Mouse (Mus musculus) left cerebral cortex, postnatal 25 days (tissue): ENCODE results near the gene Zfp652. TPM values are rescaled to one million over a fixed set of nuclear protein-coding genes. Genes with fewer than 3 reads are reported as not detected.

Experiments
- DNase-seq, 2 experiments: peaks; one replicate each; pipeline ENCODE4 v3.0.0; 2022; ENCODE audit warnings: low spot score in 2 of 2, mixed read lengths in 1 of 2
- intact Hi-C: fragments of 180-260 bp; cut with DNase I; formaldehyde crosslinking; loops from one replicate; pipeline ENCODE4 v1.15.1; 2025
- total RNA-seq, 2 experiments: library from RNA; stranded (reverse); gene quantifications; 2 replicates each; pipeline ENCODE4 v1.2.3; 2021

Gene Zfp652
- total RNA-seq, 2 experiments from 2014 or later, result 38.7 to 44.2 TPM

DNA sequence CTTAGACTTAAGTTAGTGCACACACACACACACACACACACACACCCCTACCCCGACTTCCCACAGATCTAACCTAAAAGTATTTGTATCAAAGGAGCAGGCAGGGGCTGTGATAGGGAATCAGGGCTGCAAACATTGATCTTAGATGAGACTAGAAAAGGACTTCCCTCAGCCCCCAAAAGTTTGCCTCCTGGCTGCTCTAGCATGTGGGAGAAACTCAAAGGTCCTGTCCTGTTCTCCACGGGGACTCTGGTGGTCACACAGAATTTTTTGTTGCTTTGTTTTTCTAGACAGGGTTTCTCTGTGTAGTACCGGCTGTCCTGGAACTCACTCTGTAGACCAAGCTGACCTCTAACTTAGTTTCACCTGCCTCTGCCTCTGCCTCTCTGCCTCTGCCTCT, 113.2 kb downstream of the Zfp652 start:
- intact Hi-C loops, result loop anchor here (2.0 to 10.0 kb wide), 4 partner anchors 33 to 302 kb away; partner anchors contain the start of gene Snf8
- no peak for DNase-seq

DNA sequence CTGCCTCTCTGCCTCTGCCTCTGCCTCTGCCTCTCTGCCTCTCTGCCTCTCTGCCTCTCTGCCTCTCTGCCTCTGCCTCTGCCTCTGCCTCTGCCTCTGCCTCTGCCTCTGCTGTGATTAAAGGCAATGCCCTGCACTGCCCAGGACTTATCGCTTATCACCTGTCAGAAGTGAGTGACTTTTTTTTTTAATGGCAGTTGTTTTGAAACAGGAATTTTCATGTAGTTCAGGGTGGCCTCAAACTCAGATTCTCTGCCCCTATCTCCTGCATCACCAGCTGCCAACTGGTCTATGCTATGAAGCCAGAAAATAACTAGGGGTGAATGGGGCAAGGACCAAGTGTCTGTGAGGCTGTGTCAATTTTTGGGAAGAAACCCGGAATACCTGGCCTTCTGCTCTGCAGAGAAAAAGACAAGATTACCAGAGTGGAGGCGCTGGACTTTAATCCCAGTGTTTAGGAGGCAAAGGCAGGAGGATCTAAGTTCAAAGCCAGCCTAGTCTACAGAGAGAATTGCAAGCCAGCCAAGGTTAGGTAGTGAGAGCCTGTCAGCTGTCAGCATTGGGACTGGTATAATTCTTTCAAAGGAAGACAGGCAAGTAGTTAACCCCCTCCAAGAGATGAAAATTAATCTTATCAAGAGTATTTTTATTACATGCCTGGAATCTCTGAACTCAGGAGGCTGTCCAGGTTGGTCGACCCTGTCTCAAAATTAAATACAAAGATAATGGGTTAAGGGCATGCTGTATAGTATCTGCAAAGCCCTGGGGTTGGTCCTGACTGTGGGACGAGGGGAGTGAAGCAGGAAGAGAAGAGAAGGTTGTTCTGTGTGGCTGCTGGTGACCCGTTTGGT, 114.1 kb downstream of the Zfp652 start:
- intact Hi-C loops, result loop anchor here (5.0 to 10.0 kb wide), 3 partner anchors 142 to 301 kb away; partner anchors contain the start of gene Snf8
- no peak for DNase-seq

DNA sequence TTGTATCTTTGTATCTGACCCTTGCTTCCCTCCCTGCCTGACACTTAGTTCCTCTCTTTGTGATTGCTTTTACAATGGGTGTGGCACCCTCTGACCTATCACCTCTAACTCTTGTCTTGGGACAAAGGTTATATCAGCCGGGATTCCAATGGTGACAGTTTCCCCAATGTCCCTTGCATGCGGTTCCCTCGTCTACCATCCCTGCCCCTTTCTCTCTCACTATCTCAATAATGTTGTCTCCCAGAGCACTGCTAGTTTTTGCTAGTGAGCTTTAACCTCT, 114.6 kb downstream of the Zfp652 start:
- intact Hi-C loops, result loop anchor here (5.0 to 10.0 kb wide), 3 partner anchors 142 to 300 kb away; partner anchors contain the start of gene Snf8
- DNase-seq, result no peak

DNA sequence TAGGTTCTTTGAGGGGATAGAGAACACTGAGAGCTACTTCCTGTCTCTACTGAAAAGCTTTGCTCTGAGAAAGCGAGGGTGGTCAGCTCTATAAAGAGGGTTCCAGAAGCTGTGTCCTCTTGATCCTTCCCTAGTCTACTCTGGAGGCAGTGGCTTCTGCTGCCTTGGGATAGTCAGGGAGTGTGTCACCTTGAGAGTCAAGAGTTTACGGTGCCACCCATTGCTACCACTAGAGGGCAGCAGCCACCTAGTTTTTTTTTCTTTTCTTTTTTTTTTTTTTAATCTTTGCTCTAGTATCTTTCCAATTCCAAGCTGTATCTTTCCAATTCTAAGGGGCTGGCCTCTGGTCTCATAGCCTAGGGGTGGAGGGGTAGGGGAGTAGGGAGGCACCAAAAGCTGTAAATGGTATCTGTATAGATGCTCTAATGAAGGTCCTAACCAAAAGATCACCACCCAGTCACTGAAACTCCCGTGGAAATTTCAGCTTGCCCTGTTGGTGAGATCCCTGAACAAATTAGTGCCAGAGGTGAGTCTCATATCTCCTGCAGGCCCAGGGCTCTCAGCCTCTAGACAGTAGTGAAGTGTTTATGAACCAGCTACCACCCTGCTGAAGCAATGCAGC, 115.1 kb downstream of the Zfp652 start:
- DNase-seq, result peak; percentile 55 to 77
- intact Hi-C loops, result loop anchor here (1.0 to 10.0 kb wide), 4 partner anchors 26 to 300 kb away; partner anchors contain the start of gene Snf8

DNA sequence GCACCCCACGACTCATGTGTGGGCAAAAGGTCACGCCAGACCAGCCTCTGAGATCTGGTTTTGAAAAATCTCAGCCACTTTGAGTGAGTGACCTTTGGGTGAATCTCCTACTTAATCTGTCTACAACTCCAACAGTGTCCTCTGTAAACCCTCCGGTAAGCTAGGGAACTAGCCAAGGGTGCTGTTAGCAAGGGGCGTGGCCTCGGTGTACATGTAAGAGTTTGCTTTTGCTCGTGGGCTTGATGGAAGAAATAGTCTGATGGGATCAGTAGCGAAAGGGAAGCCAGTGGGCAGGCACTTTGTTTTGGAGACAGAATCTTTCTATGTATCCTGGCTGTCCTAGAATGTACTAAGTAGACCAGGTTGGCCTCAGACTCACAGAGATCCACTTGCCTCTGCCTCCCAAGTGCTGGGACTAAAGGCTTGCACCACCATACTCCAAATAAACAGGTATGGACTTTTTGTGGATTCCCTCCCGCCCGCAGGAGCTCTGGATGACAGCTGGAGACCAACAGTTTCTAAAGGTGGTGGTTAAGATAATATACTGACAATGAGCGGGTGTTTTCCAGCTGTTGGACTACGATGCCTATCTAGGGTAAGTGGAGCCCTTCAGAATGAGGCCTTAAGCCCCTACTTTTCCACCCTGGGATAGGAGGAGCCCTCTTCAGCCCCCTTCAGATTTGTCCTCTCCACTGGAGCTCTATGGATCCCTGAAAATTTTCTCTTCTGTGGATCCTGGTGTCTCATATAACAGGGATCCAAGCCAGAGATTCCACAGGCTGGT, 115.9 kb downstream of the Zfp652 start:
- intact Hi-C loops, result loop anchor here (1.0 to 10.0 kb wide), 4 partner anchors 25 to 299 kb away; partner anchors contain the start of gene Snf8
- DNase-seq, result no peak

DNA sequence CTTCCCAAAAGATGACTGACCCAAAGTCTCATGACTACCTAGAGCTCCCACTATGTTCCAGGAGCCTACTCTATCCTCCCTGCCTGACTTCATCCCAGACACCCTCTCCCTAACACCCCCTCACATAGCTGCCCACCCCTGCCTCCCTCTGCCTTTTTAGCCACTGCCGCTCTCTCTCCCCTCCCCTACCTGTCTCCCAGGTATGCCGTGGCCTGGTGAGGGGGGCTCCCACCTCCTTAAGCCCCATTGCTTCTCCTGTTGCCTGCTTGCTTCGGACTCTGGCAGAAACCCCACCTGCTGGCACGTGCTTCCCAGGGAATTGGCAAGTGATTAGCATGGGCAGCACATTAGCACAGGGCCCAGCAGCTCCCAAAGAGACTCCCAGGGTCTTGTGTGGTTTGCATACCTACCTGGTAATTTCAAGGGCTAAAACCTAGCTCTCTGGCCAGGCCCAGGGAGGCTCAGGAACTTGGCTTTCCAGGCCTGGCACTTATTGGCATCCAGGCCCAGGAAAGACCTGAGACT, 117.1 kb downstream of the Zfp652 start:
- DNase-seq, result no peak
- intact Hi-C loops, result loop anchor here (5.0 to 10.0 kb wide), 3 partner anchors 145 to 298 kb away; partner anchors contain the start of gene Snf8

DNA sequence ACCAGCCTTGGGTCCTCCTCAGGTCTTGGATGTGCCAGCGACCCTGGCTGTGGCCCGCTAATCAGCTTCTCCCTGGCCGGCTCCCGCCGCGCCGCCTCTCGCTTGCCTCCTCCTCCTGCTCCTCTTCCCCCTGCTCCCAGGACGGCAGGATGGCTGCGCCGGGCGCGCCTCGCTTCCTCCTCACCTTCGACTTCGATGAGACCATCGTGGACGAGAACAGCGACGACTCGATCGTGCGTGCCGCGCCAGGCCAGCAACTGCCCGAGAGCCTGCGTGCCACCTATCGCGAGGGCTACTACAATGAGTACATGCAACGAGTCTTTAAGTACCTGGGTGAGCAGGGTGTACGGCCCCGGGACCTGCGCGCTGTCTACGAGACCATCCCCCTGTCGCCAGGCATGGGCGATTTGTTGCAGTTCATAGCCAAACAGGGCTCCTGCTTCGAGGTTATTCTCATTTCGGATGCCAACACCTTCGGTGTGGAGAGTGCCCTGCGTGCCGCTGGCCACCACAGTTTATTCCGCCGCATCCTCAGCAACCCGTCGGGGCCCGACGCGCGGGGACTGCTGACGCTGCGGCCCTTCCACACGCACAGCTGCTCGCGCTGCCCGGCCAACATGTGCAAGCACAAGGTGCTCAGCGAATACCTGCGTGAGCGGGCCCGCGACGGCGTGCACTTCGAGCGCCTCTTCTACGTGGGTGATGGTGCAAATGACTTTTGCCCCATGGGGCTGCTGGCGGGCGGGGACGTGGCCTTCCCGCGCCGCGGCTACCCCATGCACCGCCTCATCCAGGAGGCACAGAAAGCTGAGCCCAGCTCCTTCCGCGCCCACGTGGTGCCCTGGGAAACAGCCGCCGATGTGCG, 118.2 kb downstream of the Zfp652 start:
- DNase-seq, result no peak
- intact Hi-C loops, result no loop called here

DNA sequence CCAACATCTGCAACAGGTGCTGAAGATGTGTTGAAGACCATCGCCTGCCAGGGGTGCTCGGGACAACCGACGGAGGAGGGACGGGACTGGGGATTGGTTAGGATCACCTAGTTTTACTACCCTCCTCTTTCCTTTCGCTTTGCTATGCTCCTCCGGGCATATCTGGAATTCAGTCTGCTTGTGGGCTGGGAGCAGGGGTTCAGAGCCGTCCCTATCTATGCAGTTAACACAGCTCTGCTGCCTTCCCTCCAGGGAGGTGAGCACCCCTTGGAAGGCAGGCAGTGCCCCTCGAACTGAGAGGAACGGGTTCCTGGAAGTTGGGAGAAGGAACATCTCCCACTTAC, 118.8 kb downstream of the Zfp652 start:
- no peak for DNase-seq
- intact Hi-C loops, result no loop called here

DNA sequence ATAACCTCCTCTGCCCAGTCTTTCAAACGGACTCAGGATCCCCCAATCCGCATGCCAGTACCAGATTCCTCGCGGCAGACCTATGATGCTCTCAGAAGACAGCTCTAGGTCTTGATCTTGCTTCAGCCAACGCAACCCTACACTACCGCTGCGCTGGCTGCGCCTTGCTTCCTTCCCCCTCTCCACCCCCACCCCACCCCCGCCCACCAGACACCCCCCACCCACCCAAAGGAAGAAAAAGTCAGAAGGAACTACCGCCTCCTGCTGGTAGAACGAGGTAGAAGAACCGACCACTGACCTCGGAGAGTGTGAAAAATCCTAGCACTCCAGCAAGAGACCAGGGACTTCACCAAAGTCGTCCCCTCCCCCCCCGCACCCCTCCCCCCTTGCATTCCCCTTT, 119.2 kb downstream of the Zfp652 start:
- DNase-seq, result no peak
- intact Hi-C loops, result no loop called here

DNA sequence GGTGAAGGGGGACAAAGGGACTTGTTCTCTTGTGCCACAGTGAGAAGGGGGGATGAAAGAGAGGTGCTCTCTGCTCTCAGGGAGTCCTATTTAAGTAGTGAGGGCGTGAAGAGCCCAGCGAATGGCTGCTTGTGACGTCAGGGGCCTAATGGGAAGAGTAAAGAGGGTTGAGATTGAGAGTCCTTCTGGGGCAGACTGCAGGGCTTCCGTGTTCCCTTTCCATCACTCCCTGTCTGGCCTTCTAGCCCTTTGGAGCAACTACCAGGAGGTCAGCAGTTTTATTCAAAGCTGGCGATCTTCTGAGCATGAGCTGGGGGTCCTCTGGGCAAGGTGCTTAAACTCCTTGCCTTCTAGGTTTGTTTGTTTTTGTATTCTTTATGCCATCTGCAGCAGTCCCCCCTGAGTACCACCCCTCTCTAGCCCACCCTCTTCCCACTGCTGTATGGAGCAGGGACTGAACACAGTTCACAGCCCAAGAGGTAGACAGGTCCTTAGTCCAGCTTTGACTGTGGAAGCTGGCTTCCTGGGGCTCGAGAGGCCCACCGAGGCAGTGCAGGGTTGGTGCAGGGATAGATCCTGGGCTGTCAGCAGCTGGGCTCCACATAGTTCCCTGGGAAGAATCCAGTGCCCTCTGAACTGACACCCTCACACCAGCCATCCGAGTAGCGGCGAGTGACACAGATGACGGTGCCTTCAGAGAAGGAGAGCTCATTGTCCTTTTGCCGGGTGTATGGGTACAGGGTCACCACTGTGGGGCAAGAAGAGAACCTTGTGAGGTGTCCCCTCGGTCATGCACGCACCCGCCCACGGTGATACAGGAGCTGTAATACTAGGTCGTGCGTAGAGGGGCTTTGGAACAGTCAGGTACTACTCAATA, 119.9 kb downstream of the Zfp652 start:
- DNase-seq, result no peak
- intact Hi-C loops, result no loop called here

DNA sequence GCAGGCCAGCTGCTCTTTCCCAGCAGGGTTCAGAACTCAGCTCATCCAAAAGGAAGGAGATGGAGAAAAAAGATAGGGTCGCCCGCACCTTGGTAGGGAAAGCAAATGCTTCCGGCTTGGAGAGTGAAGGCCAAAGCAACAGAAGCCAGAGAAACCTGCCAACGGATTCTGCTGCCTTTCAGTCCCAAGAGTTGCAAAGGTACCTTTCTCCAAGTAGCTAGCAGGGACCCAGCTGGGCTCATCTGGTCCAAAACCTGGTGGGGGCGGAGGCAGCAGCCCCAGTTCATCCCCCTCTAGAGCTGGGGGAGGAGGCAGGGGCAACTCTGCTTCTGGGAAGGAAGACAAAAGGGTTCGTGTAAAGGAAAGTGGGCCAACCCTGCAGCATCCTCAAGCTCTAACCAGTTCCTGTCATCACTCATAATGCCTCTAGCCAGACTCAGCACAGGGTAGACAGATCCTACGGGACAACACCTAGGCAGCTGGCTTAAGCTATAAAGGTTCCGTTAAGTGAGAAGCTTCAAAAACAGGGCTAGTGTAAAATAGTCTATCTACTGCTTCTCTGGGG, 120.6 kb downstream of the Zfp652 start:
- no peak for DNase-seq
- intact Hi-C loops, result no loop called here

DNA sequence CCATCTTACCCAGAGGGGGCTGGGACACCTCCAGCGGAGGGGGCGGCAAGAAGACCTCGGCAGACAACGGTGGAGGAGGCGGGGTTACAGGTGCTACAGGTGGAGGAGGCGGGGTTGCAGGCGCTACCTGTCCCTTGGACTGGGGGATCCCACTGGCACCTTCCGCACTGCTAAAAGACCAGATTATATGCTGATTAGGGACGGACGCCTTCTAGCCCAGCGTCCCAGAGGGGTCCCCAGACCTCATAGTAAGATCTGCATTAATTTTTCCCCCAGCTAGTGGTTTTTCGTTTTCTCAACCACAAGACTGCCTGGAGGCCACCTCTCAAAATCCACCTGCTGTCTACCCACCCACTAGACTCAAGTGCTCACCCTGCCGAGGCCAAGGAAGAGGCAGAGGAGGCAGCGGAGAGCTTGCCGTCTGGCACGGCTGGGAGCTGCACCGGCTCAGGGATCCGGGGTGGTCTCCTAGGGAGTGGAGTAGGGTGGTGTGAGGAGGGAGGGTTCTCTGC, 121.2 kb downstream of the Zfp652 start:
- intact Hi-C loops, result no loop called here
- no peak for DNase-seq

DNA sequence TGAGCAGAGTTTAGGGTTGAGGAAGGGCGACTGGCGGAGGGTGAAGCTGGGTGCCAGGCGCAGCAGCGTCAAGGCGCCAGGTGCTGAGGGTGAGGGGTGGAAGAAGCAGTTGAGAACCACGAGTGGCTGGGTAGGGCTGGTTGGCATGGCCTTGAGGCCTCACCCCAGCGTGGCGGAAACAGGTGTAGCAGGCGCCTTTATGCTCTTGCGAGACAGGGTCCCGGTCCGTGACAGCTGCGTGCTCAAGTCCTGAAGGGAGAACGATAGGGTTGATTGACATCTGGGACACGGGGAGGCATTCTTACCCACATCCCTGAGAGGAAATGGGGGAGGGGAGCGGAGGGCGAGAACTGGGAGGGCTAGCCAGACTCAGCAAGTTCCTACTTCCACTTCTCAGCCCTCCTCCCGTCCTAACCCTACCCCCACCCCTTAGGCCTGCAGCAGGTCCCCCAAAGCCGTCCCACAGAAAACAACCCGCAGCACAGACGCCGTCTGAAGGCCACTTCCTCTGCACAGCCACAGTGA, 121.7 kb downstream of the Zfp652 start:
- intact Hi-C loops, result no loop called here
- DNase-seq, result peak in 1 of 2 experiments; percentile 66

DNA sequence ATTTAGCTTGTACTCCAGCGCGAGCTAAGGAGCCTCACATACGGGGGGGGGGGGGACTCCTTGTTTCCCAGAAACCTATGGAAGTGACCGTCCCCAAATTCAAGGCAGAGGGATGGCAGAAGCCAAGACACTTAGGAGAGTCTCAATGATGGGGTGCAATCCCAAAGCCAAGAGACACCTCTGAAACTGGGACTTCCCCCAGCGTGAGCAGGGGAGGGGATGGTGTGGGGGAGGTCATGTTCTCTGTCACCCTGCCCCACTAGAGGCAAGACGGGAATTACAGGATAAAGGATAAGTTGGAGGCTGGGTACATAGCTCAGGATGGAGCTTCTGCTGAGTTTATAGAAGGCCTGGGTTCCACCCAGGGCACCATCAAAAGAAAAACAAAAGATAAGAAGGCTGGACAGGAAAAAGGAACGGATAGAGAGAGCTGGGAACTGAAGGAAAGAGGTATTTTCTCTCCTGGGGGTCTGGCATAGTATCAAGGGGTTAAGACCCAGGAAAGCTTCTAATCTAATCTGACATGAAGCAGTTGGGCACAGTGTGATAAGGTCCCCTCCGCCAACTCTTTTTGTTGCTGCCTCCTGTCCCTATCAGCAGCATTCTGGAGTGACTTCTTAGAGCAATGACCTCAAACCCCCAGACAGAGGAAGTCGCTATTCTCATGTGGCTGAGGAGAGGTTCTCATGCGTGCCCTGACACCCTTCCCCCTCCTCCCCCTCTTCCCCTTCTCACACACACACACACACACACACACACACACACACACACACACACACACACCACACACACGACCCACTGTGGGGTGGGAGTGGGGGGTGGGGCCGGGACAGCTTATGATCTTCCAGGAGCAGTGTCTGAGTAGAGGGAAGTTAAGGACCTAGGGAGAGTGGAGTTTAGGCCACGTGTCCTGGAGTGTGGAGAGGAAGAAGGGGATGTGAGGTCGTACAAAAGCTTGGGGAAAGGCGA, 122.6 kb downstream of the Zfp652 start:
- no peak for DNase-seq
- intact Hi-C loops, result no loop called here

DNA sequence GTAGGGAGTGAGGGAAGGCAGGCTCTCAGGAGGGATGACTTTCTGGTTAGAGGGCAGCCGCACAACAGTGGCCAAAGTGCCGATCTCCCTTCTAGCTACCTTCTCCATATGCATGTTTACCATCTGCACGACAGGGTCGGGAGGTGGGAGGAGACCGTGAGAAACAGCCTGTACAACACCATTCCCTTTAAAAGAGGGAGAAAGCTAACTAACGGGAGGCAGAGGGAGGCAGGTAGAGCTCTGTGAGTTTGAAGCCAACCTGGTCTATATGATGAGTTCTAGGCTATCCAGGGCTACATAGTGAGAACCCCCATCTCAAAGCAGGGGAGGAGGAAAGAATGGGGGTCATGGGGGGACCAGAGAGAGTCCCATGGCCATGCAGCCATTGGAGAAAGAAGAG, 123.4 kb downstream of the Zfp652 start:
- intact Hi-C loops, result no loop called here

DNA sequence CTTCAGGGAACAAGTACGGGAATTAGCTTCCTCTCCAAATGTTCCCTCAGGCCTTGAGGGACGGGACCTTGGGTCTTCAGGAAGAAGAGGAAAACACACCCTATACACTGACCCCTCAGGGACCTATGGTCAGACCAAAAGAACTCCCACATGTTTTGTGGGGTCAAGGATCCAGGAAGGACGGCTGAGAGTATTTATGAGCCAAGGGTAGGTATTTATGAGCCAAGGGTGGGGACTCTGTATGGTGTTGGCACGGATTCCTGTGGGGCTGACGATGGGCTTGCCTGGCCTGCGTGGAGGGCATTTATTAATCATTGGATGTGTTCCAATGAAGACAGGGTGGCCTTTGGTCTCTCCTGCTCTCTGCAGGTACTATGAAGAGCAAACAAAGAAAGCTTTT, 124.0 kb downstream of the Zfp652 start:
- DNase-seq, result no peak
- intact Hi-C loops, result no loop called here

More for the DNA sequence above, 123.4 kb downstream of the Zfp652 start:
- no peak for DNase-seq
